In the genomic region with DNA sequence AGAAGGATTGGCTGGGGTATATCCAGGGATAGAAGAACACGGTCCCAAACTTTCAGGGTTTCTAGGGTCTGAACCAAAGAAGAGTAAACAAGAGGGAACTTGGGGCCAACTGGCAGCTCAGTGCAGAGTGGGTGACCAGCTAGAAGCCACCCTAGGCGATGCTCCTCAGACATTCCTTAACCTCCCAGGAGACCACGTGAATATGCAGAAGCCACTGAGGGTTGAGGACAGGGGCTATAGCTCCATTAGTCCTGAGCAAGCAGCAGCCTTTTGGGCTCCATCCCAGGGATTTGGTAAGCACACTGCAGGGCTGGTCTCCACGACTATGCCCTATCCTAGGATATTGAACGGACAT, we compare ENCODE assay signal across 10 mouse cellular contexts. TPM values are rescaled to one million over a fixed set of nuclear protein-coding genes. Genes with fewer than 3 reads are reported as not detected.
DNase-seq lines count a peak whose midpoint lies in the region; ATAC-seq and TF ChIP-seq lines count a peak whose summit lies in the region.
"Had no signal": no experiment of that assay in that cellular context is flagged by ENCODE, and none has a peak within 500 bp of the region (broad histone marks: within the 10 kb centered on the region; RNA-seq: fewer than 3 reads in every experiment).

No protein-coding gene starts in this region.

- H3K36me3 ChIP-seq in heart, adult 2 months (ENCODE audit: control insufficient read depth, insufficient read depth, low read length), result peaks cover 3% of the 10 kb centered on the region; the same call in 1 of the 2 replicates
- H3K36me3 ChIP-seq in neural tube, embryonic 13.5 days, result peaks cover 34% of the 10 kb centered on the region
- no peaks in the 10 kb centered on the region for H3K36me3 ChIP-seq in intestine, embryonic 16.5 days (ENCODE audit: control insufficient read depth, insufficient read depth, low read length)
- H3K36me3 ChIP-seq in stomach, embryonic 15.5 days, result no peaks in the 10 kb centered on the region

- no peak for TF ChIP-seq POLR2A in heart, adult 2 months (IDR thresholded peaks at IDR 0.05; ENCODE audit: insufficient read depth, low read depth, low read length)

- no peaks in the 10 kb centered on the region for H3K27me3 ChIP-seq in heart, adult 2 months (ENCODE audit: control insufficient read depth, insufficient read depth, low read length)
- no peaks in the 10 kb centered on the region for H3K27me3 ChIP-seq in neural tube, embryonic 13.5 days
- no peaks in the 10 kb centered on the region for H3K27me3 ChIP-seq in intestine, embryonic 16.5 days (replicated peaks; ENCODE audit: control insufficient read depth, insufficient read depth, low read length)
- no peaks in the 10 kb centered on the region for H3K27me3 ChIP-seq in stomach, embryonic 15.5 days (replicated peaks)
- H3K27me3 ChIP-seq: hindbrain, embryonic 12.5 days had no signal

- H3K9ac ChIP-seq in heart, adult 2 months (ENCODE audit: low read depth, low read length), result peak overlapping the region; percentile 74
- peak overlapping the region; percentile 10; the same call in 1 of the 2 replicates for H3K9ac ChIP-seq in neural tube, embryonic 13.5 days
- peak overlapping the region; percentile 56 for H3K9ac ChIP-seq in intestine, embryonic 16.5 days (ENCODE audit: low read depth, low read length)
- no peak overlapping the region for H3K9ac ChIP-seq in stomach, embryonic 15.5 days

- TF ChIP-seq CTCF in heart, adult 2 months (IDR thresholded peaks at IDR 0.05), result no peak

- H3K79me2 ChIP-seq in heart, adult 2 months (replicated peaks; ENCODE audit: control insufficient read depth, insufficient read depth, low read length), result peaks cover 4% of the 10 kb centered on the region

- peak overlapping the region; percentile 51; the same call in 1 of the 2 replicates for H3K4me2 ChIP-seq in neural tube, embryonic 13.5 days
- H3K4me2 ChIP-seq in intestine, embryonic 16.5 days (ENCODE audit: low read depth, low read length), result peak overlapping the region; percentile 90
- H3K4me2 ChIP-seq in stomach, embryonic 15.5 days, result peak overlapping the region; percentile 92
- H3K4me2 ChIP-seq: hindbrain, embryonic 12.5 days had no signal

- peak overlapping the region; percentile 68 for H3K4me3 ChIP-seq in heart, adult 2 months
- H3K4me3 ChIP-seq in neural tube, embryonic 13.5 days, result no peak overlapping the region
- H3K4me3 ChIP-seq in intestine, embryonic 16.5 days (ENCODE audit: low read length), result peak overlapping the region; percentile 59
- peak overlapping the region; percentile 51 for H3K4me3 ChIP-seq in stomach, embryonic 15.5 days (replicated peaks)
- H3K4me3 ChIP-seq: hindbrain, embryonic 12.5 days had no signal

- no peak for ATAC-seq in neural tube, embryonic 13.5 days (ENCODE audit: low read depth)
- ATAC-seq in intestine, embryonic 16.5 days, result peak; percentile 6; the same call in 1 of the 2 replicates
- ATAC-seq in stomach, embryonic 15.5 days (ENCODE audit: insufficient read depth, low FRiP score, low read depth), result no peak

- peak overlapping the region; percentile 91 for H3K27ac ChIP-seq in heart, adult 2 months
- no peak overlapping the region for H3K27ac ChIP-seq in neural tube, embryonic 13.5 days (replicated peaks)
- H3K27ac ChIP-seq in intestine, embryonic 16.5 days (ENCODE audit: low read length), result peak overlapping the region; percentile 84
- H3K27ac ChIP-seq in stomach, embryonic 15.5 days, result peak overlapping the region; percentile 93
- H3K27ac ChIP-seq: hindbrain, embryonic 12.5 days had no signal

- TF ChIP-seq EP300 in heart, adult 2 months (IDR thresholded peaks at IDR 0.05; ENCODE audit: insufficient read depth, low read depth, low read length), result no peak

- DNase-seq in heart, adult 2 months, result peak in 1 of 2 experiments; percentile 52
- no peak for DNase-seq in heart, postnatal 14 days
- no peak for DNase-seq in neural tube, embryonic 10.5 days (ENCODE audit: extremely low spot score, low spot score)
- no peak for DNase-seq in yolk sac, embryonic 10.5 days (ENCODE audit: low spot score)
- no peak for DNase-seq in layer of hippocampus, adult 8-10 months (ENCODE audit: low spot score in 2 of 2)
- DNase-seq: thymus, postnatal 14 days had no signal

- intact Hi-C loops in heart, adult 2 months (cut with DNase I), result no loop called here
- intact Hi-C loops in heart, postnatal 14 days (cut with DNase I), result no loop called here

- H3K9me3 ChIP-seq in neural tube, embryonic 13.5 days, result no peaks in the 10 kb centered on the region
- no peaks in the 10 kb centered on the region for H3K9me3 ChIP-seq in intestine, embryonic 16.5 days (ENCODE audit: control insufficient read depth, low read length)
- H3K9me3 ChIP-seq in stomach, embryonic 15.5 days, result no peaks in the 10 kb centered on the region
- H3K9me3 ChIP-seq: hindbrain, embryonic 12.5 days had no signal

- 19% methylated on average over 5 of the region's 5 CpGs for WGBS in heart, adult 2 months
- 55% methylated on average over 5 of the region's 5 CpGs for WGBS in neural tube, embryonic 13.5 days
- 30% methylated on average over 5 of the region's 5 CpGs for WGBS in intestine, embryonic 16.5 days
- WGBS in stomach, embryonic 15.5 days, result 14% methylated on average over 5 of the region's 5 CpGs

- H3K4me1 ChIP-seq in heart, adult 2 months (ENCODE audit: control insufficient read depth, insufficient read depth, low read length), result peaks cover 47% of the 10 kb centered on the region
- H3K4me1 ChIP-seq in neural tube, embryonic 13.5 days (replicated peaks), result peaks cover 84% of the 10 kb centered on the region
- peaks cover 79% of the 10 kb centered on the region for H3K4me1 ChIP-seq in intestine, embryonic 16.5 days (ENCODE audit: control insufficient read depth, insufficient read depth, low read length)
- peaks cover 75% of the 10 kb centered on the region for H3K4me1 ChIP-seq in stomach, embryonic 15.5 days

RNA-seq across cellular contexts. Expression of gene Hdac5, which starts 13.1 kb away (rescaled TPM):
- 100 to 1,000 TPM; 113 to 137 TPM for total RNA-seq in heart, adult 2 months (2021)
- polyA plus RNA-seq in heart, adult 2 months (2012; rRNA removed), result 92.6 and 98.5 TPM in 2 replicates
- 100 to 1,000 TPM; 122 to 138 TPM for total RNA-seq in heart, postnatal 14 days (2021)
- 84.4 and 88.7 TPM in 2 replicates for polyA plus RNA-seq in neural tube, embryonic 13.5 days (2015; fragmentation: Nextera tagmentation; extraction: Ambion mirVana)
- polyA plus RNA-seq in intestine, embryonic 16.5 days (2015; fragmentation: Nextera tagmentation; extraction: Ambion mirVana), result 54.8 and 55.5 TPM in 2 replicates
- polyA plus RNA-seq in stomach, embryonic 15.5 days (2015; fragmentation: Nextera tagmentation; extraction: Ambion mirVana), result 68.7 and 71.3 TPM in 2 replicates
- 100 to 1,000 TPM; 219 to 252 (median 232) TPM for total RNA-seq in layer of hippocampus, adult 8-10 months (2022)

RNA-seq across cellular contexts. Expression of gene G6pc3, which starts 27.4 kb away (rescaled TPM):
- 10 to 100 TPM; 44.8 to 50.6 TPM for total RNA-seq in heart, adult 2 months (2021)
- 89.9 and 95.3 TPM in 2 replicates for polyA plus RNA-seq in heart, adult 2 months (2012; rRNA removed)
- 10 to 100 TPM; 35.0 to 35.7 TPM for total RNA-seq in heart, postnatal 14 days (2021)
- 29.1 and 31.6 TPM in 2 replicates for polyA plus RNA-seq in neural tube, embryonic 13.5 days (2015; fragmentation: Nextera tagmentation; extraction: Ambion mirVana)
- polyA plus RNA-seq in intestine, embryonic 16.5 days (2015; fragmentation: Nextera tagmentation; extraction: Ambion mirVana), result 26.7 and 32.1 TPM in 2 replicates
- polyA plus RNA-seq in stomach, embryonic 15.5 days (2015; fragmentation: Nextera tagmentation; extraction: Ambion mirVana), result 29.6 and 32.1 TPM in 2 replicates
- total RNA-seq in layer of hippocampus, adult 8-10 months (2022), result 10 to 100 TPM; 66.0 to 74.2 (median 70.4) TPM

RNA-seq across cellular contexts. Expression of gene Lsm12, which starts 31.8 kb away (rescaled TPM):
- total RNA-seq in heart, adult 2 months (2021), result 10 to 100 TPM; 49.4 to 50.2 TPM
- polyA plus RNA-seq in heart, adult 2 months (2012; rRNA removed), result 32.5 and 42.4 TPM in 2 replicates
- 10 to 100 TPM; 44.4 to 47.6 TPM for total RNA-seq in heart, postnatal 14 days (2021)
- polyA plus RNA-seq in neural tube, embryonic 13.5 days (2015; fragmentation: Nextera tagmentation; extraction: Ambion mirVana), result 112 and 116 TPM in 2 replicates
- 87.9 and 115 TPM in 2 replicates for polyA plus RNA-seq in intestine, embryonic 16.5 days (2015; fragmentation: Nextera tagmentation; extraction: Ambion mirVana)
- 110 and 112 TPM in 2 replicates for polyA plus RNA-seq in stomach, embryonic 15.5 days (2015; fragmentation: Nextera tagmentation; extraction: Ambion mirVana)
- 10 to 100 TPM; 53.5 to 61.6 (median 58.8) TPM for total RNA-seq in layer of hippocampus, adult 8-10 months (2022)

RNA-seq across cellular contexts. Expression of gene BC030867, which starts 31.8 kb away (rescaled TPM):
- under 1 TPM; 0.26 to 0.32 TPM for total RNA-seq in heart, adult 2 months (2021)
- 0.45 and 0.56 TPM in 2 replicates for polyA plus RNA-seq in heart, adult 2 months (2012; rRNA removed)
- under 1 TPM; 0.74 to 0.83 TPM for total RNA-seq in heart, postnatal 14 days (2021)
- 1.9 and 3.7 TPM in 2 replicates for polyA plus RNA-seq in neural tube, embryonic 13.5 days (2015; fragmentation: Nextera tagmentation; extraction: Ambion mirVana)
- polyA plus RNA-seq in intestine, embryonic 16.5 days (2015; fragmentation: Nextera tagmentation; extraction: Ambion mirVana), result 12.4 and 15.9 TPM in 2 replicates
- polyA plus RNA-seq in stomach, embryonic 15.5 days (2015; fragmentation: Nextera tagmentation; extraction: Ambion mirVana), result 11.4 and 11.7 TPM in 2 replicates
- 1 to 10 TPM in 1 of 4 experiments, under 1 TPM in 3; 0.62 to 1.2 (median 0.64) TPM for total RNA-seq in layer of hippocampus, adult 8-10 months (2022)

RNA-seq across cellular contexts. Expression of gene Asb16, which starts 51.7 kb away (rescaled TPM):
- 1 to 10 TPM in 1 of 2 experiments, under 1 TPM in 1; 0.89 to 1.1 TPM for total RNA-seq in heart, adult 2 months (2021)
- 0.70 and 0.74 TPM in 2 replicates for polyA plus RNA-seq in heart, adult 2 months (2012; rRNA removed)
- total RNA-seq in heart, postnatal 14 days (2021), result under 1 TPM; 0.61 to 0.62 TPM
- polyA plus RNA-seq in neural tube, embryonic 13.5 days (2015; fragmentation: Nextera tagmentation; extraction: Ambion mirVana), result not detected in 2 replicates
- 0.05 TPM in 2 replicates for polyA plus RNA-seq in intestine, embryonic 16.5 days (2015; fragmentation: Nextera tagmentation; extraction: Ambion mirVana)
- 0.09 TPM in 1 of 2 replicates, not detected in the other for polyA plus RNA-seq in stomach, embryonic 15.5 days (2015; fragmentation: Nextera tagmentation; extraction: Ambion mirVana)
- 1 to 10 TPM; 2.1 to 2.4 (median 2.2) TPM for total RNA-seq in layer of hippocampus, adult 8-10 months (2022)
- polyA plus RNA-seq: hindbrain, embryonic 12.5 days had no signal
